Mouse (Mus musculus): Measurements from ENCODE around the gene Fam19a4.
"Not testable (repeated sequence)": the region's sequence is repeated elsewhere in the genome, so short reads cannot be mapped to it uniquely, and the experiment has no call there.

The Fam19a4 gene

DNA sequence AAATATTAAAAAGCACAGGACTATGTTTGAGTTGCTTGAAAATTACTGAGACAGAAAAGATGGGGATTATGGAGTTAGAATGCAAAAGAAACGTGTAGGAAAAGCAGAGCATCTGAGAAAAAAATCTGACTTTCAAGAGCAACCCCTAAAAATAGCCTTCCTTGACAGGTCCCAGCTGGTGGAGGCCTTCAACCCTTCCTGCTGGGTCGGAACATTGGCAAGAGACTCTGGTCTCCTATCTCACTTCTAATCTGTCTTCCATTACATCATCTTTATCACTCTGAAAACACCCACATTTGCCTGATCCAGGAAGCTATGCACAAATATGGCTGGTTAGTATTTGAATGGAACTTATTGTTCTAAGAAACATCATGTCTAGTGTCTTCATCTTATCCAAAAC, 115.4 kb downstream of the Fam19a4 start:
- DNase-seq (ENCODE audit: low read depth, low spot score), result no peak

DNA sequence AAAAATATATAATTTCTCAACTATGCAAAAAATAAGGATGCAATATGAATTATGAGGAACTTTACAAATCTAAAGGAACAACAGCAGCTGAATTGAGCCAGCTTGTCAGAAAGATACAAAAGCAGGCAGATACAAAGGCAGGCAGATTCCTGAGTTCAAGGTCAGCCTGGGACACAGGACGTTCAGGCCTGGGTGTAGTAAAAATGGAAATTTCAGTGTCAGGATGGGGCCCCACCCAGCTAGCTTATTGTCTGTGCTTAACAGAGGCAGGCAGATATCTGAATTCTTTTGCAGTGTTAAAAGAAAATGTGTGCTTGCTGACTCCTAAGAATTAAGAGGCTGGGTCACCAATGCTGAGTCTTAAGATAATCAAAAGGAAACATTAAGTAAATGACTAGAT, 124.4 kb downstream of the Fam19a4 start:
- no peak for DNase-seq (ENCODE audit: low read depth, low spot score)

DNA sequence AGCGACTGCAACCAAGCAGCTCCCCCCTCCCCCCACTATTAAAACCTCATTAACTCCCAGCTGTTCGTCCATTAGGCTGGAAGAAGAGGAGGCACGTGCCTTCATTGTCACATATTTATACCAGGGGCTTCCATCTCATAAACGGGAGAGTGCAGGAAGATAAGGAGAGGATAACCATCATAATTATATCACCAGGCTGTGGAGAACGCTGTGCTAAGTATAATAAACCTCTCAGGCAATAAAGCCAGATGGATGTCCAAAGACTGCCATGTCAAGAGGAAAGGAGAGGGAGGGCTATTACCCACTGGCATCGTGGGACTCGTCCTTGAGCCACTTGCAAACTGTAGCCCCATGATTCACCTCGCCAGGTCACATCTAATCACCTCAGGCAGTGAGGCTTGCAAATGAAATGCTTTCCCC, 151.1 kb downstream of the Fam19a4 start:
- DNase-seq (ENCODE audit: low read depth, low spot score), result no peak

DNA sequence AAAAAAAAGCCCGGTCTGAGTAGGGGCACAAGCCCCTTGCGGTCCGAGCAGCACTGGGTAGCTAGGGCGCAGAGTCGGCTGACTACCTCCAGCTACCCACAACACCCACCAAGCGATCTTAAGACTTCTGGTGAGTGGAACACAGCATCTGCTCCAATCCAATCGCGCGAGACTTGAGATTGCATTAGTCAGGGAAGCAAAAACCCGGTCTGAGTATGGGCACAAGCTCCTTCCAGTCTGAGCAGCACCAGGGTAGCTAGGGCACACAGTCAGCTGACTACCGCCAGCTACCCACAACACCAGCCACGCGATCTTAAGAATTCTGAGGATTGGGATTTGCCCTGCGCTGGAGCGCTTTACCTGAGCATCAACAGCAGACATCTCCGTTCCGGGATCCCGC, 183.1 kb downstream of the Fam19a4 start:
- DNase-seq (ENCODE audit: low read depth, low spot score), result not testable (repeated sequence)

DNA sequence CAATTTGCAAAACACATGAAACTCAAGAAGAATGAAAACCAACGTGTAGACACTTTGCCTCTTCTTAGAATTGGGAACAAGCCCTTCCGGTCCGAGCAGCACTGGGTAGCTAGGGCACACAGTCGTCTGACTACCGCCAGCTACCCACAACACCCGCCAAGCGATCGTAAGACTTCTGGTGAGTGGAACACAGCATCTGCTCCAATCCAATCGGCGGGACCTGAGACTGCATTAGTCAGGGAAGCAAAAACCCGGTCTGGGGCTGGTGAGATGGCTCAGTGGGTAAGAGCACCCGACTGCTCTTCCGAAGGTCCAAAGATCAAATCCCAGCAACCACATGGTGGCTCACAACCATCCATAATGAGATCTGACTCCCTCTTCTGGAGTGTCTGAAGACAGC, 183.6 kb downstream of the Fam19a4 start:
- DNase-seq (ENCODE audit: low read depth, low spot score), result not testable (repeated sequence)

DNA sequence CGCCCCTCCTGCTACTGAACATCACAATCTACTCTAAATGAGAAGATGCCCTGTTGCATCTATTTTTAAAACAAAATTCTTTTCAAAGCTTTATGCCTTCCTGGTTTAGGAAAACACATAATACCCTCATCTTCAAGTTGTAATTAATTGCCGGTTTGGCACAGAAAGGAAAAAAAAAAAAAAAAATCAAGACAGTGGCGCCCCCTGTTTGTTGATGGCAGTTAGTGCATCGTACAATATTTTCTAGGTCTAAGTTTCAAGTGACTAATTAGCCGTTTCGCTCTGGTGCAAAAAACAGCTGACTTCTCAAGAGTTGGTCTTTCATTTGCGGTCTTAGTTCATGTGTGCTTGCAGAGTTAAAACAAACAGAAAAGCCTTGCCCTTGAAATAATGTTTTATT, 207.1 kb downstream of the Fam19a4 start:
- DNase-seq (ENCODE audit: low read depth, low spot score), result no peak

DNA sequence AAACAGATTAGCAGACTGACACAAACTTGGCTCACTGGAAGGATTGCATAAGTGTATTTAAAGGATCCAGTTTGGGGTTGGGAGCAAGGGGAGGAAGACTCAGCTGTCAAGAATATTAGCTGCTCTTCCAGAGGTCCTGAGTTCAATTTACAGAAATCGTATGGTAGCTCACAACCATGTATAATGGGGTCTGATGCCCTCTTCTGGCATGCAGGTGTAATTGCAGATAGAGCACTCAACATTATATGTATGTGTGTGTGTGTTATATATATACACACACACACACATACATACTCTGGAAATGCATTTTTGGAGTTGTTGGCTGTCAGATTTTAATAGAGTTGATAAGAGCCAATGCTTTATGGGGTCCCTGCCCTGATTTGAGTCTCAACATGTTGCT, 216.3 kb downstream of the Fam19a4 start:
- DNase-seq (ENCODE audit: low read depth, low spot score), result no peak

DNA sequence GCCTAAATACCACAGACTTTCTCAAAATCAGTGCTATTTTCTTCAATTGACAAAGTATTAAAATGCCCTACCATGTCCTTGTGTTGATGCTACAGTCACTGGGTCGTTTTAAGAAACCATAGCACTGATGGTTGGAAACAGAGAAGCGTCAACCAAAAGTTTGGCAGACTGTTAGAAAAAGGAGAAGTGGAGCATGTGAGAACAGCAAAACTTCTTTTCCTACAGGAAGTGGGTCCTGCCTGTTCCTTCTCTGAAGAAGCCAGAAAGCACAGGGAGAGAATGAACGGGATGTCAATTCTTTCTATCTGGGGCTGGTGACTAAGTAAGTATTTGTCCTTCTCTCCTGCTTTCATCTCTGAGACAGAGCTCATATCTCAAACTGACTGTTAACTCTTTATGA, 219.6 kb downstream of the Fam19a4 start:
- DNase-seq (ENCODE audit: low read depth, low spot score), result no peak

DNA sequence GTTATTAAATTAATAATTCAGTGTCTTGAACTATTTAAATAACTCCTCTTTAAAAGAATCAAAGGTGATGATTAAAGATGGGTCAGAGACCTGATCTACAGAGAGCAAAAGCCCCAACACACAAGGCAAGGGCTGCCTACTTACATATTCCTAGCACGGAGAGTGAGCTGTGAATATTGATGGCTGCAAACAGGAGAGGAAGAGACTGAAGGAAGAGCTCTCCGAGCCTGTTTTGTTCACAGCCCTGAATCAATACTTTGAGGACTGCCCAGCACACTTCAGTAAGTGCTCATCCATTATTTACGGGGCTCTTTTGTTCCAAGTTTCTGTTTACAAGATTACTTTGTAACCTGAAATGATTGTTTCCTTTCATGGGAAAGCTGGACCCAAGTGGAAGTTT, 233.6 kb downstream of the Fam19a4 start:
- no peak for DNase-seq (ENCODE audit: low read depth, low spot score)

DNA sequence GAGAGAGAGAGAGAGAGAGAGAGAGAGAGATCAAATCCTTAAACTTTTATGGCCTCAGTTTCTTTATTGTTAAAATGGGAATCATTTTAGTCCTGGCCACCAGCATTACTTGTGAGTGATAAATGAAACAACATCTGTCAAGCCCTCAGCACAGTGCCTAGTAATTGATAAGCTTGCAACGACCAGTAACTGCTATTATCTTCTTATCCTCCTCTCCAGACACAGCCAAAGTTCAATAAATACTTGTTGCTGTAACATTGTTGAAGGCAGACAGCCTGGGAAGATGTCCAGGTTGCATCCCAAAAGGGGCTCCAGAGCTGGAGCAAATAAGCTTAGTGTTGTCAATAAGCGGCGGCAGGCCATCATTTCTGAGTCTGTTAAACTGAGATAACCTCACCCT, 257.2 kb downstream of the Fam19a4 start:
- DNase-seq (ENCODE audit: low read depth, low spot score), result no peak

DNA sequence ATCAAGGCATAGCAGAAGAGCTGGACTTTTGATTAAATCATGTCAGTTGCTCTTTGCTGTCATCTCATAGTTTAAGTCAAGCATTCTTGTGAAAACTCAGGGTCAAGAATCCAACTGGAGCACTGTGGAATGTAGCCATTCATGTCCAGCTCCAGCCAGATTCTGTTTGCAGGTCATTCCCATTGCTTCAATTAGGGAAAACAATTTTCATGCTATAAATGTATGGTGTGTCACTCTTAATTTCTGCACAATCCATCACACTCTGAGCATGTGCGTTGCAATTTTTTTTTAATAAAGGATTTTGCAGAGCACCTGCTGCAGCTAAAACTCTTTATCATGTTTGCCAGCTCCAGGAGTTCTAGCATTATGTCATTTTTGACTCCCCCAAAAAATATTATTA, 261.5 kb downstream of the Fam19a4 start:
- no peak for DNase-seq (ENCODE audit: low read depth, low spot score)

DNA sequence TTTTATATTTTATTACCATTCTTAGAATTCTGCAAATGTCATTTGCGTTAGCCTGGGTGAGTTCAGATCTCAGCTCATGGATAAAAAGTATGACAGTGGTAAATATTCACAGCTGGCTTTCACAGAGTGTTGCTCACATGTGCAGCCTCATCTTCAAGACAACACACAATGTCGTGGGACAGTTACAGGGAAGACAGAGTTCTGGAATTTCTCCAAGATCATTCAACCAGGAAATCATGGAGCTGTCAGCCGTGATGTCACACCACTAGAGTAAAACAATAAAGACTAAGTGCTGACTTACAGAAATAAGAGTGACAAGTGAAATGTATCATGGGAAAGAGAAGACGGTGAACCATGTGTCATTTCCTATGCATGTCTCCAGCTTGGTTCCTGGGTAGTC, 262.8 kb downstream of the Fam19a4 start:
- DNase-seq (ENCODE audit: low read depth, low spot score), result no peak

Data from retina, adult 2 months (tissue).